Mouse (Mus musculus) splenic B cell, adult 2 months (primary cell): ENCODE results near the gene Calhm6.
A peak's percentile ranks its signal among the peaks of the same experiment; 100 is the strongest.

Experiments used
- DNase-seq: peaks from one replicate; pipeline ENCODE4 v3.0.0-alpha.2; 2011; ENCODE audit warnings: low read depth, low spot score
- H3K27me3 ChIP-seq: 2 replicates; pipeline ENCODE4 v1.6.1; 2012; ENCODE audit warnings: mild to moderate bottlenecking, low read length, moderate library complexity, mixed read lengths; ENCODE audit not compliant: control insufficient read depth, poor library complexity, insufficient read depth, severe bottlenecking
- H3K36me3 ChIP-seq: 2 replicates; pipeline ENCODE4 v1.6.1; 2012; ENCODE audit warnings: mild to moderate bottlenecking, low read length, moderate library complexity, mixed read lengths; ENCODE audit not compliant: control insufficient read depth, poor library complexity, insufficient read depth, severe bottlenecking

The Calhm6 gene

DNA sequence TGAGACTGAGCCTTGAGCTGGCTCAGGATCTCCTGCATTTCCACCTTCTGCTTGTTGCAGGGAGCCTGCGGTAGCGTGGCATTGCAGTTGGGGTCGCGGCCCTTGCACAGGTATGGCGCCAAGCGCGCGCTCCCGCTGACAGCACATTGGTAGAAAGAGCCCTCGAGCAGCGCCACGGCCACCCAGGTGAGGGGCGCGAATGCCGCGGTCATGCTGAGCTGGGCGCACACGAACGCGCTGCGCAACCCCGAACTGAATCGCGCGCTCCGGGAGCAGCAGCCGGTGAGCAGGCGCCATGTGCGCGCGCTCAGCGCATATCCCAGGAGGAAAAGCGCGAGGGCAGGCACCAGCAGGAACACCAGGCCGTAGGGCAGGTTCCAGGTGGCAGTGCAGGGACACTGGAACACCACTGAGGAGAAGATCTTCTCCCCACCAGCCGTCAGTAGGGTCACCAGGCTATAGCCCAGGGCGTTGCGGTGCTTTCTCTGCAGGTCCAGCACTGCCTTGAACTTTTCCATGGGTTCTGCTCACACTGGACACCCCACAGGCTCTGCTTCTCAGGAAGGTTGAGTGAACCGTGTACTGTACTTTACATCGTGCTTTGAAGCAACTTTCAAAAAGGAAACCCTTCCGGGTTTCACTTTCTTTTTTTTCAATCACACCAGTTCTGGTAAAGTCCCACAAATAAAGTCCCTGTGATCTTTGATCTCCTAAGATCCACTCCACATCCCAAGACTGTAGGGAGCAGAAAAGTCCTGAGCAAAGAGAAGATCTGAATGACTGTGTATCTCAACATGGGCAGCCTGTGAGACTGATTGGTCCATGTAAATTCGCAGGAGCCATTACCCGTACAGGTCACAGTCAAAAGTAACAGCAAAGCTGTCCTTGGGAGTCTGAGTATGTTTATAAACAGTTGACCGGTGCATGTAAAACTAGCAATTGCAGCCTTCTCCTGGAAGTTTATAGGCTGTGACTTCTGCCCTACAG is at the start of gene Calhm6:
Gene Calhm6 (minus strand): TSS at position 593 of the 987 bp plus-strand sequence.
- no peaks in the 10 kb centered on the region for H3K36me3 ChIP-seq
- H3K27me3 ChIP-seq, result no peaks in the 10 kb centered on the region
- peak; percentile 53 for DNase-seq

GRCm38 (mm10) chr10:34175870-34176606 is 48.3 kb upstream of the Calhm6 start:
- Histone ChIP-seq H3K36me3 (no peaks in the 10 kb centered on the region), H3K27me3 (no peaks in the 10 kb centered on the region)
- no peak for DNase-seq

- no peak for DNase-seq
Measured at GRCm38 (mm10) chr10:34172663-34173282, 45.0 kb upstream of the Calhm6 start.

GRCm38 (mm10) chr10:34171660-34172059 is 43.9 kb upstream of the Calhm6 start:
- H3K36me3 ChIP-seq, result no peaks in the 10 kb centered on the region
- no peaks in the 10 kb centered on the region for H3K27me3 ChIP-seq
- DNase-seq, result peak; percentile 61

More at GRCm38 (mm10) chr10:34172663-34173282, 45.0 kb upstream of the Calhm6 start:
- H3K27me3 ChIP-seq, result no peaks in the 10 kb centered on the region
- no peaks in the 10 kb centered on the region for H3K36me3 ChIP-seq

DNA sequence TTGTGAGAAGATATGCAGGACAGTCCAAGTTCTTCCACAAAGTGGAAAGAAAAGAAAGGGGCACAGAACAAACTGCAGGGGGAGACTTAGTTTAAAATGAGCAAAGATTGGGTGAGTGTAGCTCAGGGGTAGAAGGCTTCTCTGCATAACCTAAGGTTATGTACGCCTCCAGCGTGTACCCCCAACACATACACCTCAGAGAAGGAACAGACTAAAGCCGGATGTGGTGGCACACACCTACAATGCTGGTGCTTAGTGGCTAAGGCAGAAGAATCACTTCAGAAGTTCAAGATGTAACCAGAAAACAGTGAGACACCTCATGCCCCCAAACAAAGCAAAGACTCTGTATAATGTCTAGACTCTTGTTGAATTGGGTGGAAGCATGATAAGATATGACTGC is 43.4 kb upstream of the Calhm6 start:
- DNase-seq, result peak; percentile 23
- Histone ChIP-seq H3K36me3 (no peaks in the 10 kb centered on the region), H3K27me3 (no peaks in the 10 kb centered on the region)

- no peaks in the 10 kb centered on the region for H3K27me3 ChIP-seq
- no peak for DNase-seq
- H3K36me3 ChIP-seq, result no peaks in the 10 kb centered on the region
Measured at GRCm38 (mm10) chr10:34166971-34167370, 39.2 kb upstream of the Calhm6 start.

DNA sequence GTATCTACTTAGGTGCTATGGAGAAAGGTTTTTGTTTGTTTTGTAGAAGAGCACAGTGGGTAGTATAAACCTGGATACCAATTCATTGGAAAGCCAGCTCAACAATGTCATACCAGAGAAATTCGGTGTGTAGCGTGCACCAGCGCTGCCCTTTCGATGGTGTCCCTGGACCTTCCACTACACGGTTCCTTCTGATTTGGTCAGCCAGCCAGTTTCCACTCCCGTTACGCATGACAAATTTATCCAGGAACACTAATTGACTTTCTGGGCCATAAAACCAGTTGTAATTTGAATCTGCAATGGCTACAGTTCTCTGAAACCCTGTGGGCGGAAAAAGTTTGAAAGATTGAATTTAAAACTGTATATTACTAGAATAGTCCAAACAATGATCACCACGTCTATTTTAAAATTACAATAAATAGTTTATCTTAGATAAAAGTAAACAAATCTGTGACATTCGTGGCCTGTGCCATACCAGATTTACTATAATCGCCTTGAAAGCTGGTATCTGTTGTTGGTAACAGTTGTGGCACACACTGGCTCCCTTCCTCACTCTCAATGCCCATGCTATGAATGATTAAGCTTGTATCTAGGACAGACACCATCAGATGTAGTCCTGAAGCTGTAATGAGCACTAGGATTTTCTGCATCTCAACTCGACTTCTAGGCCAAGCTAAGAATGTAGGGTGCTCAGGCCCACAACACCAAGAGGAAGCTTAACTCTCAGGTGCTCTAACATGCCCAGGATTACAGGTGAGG is 28.2 kb upstream of the Calhm6 start:
- no peaks in the 10 kb centered on the region for H3K36me3 ChIP-seq
- DNase-seq, result no peak
- H3K27me3 ChIP-seq, result no peaks in the 10 kb centered on the region

DNA sequence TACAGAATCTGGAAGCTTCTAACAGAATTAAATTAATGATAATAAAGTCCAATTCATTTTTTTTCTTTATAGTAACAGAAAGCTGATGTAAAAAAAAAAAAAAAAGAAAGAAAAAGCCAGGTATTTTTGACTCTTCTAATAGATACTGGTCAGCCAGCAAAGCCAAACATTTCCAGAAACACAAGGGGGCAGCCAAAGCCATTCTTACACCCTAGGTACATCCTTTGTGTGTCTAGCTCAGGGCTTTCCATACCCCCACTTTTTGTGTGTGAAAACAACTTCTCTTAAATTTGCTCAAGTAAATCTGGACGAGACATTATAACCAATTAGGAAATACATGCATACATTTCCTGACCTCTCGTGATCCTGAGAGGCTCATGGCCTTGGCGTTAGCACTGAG is 24.0 kb upstream of the Calhm6 start:
- Histone ChIP-seq H3K27me3 (no peaks in the 10 kb centered on the region), H3K36me3 (no peaks in the 10 kb centered on the region)
- DNase-seq, result peak; percentile 68

- DNase-seq, result no peak
- Histone ChIP-seq H3K36me3 (no peaks in the 10 kb centered on the region), H3K27me3 (no peaks in the 10 kb centered on the region)
Measured at GRCm38 (mm10) chr10:34150454-34150853, 22.7 kb upstream of the Calhm6 start.

- no peaks in the 10 kb centered on the region for H3K27me3 ChIP-seq
- no peaks in the 10 kb centered on the region for H3K36me3 ChIP-seq
- DNase-seq, result no peak
Measured at GRCm38 (mm10) chr10:34149772-34150171, 22.0 kb upstream of the Calhm6 start.

- no peak for DNase-seq
- Histone ChIP-seq H3K36me3 (no peaks in the 10 kb centered on the region), H3K27me3 (no peaks in the 10 kb centered on the region)
Measured at GRCm38 (mm10) chr10:34141693-34142092, 13.9 kb upstream of the Calhm6 start.

DNA sequence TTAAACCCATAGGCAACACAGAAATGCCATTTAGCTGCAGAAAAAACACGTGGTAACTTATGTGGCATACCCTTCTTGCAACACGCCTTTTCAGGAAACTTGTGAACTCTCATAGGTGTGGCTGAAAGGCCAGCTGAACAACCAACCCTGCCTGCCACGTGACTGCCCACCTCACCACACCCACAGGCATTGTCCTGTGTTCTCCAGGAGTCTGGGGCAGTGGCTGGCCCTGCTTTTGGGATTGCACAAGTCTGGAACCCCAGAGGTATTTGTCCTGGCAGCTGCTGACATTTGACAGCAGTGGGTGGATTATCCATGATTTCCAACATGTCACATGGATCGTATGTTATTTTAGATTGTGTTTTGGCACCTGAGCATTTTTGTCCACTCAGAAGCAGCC is 12.0 kb upstream of the Calhm6 start:
- Histone ChIP-seq H3K27me3 (no peaks in the 10 kb centered on the region), H3K36me3 (no peaks in the 10 kb centered on the region)
- DNase-seq, result no peak

- Histone ChIP-seq H3K36me3 (no peaks in the 10 kb centered on the region), H3K27me3 (no peaks in the 10 kb centered on the region)
- DNase-seq, result no peak
Measured at GRCm38 (mm10) chr10:34138027-34138426, 10.2 kb upstream of the Calhm6 start.

GRCm38 (mm10) chr10:34136432-34136831 is 8.6 kb upstream of the Calhm6 start:
- no peak for DNase-seq
- no peaks in the 10 kb centered on the region for H3K36me3 ChIP-seq
- no peaks in the 10 kb centered on the region for H3K27me3 ChIP-seq
